Comparison of ENCODE assay signal across 9 mouse cellular contexts in genomic region chr15:77196827-77197226, GRCm38 (mm10).
DNase-seq lines count a peak whose midpoint lies in the region; ATAC-seq and TF ChIP-seq lines count a peak whose summit lies in the region.
"Had no signal": no experiment of that assay in that cellular context is flagged by ENCODE, and none has a peak within 500 bp of the region (broad histone marks: within the 10 kb centered on the region; RNA-seq: fewer than 3 reads in every experiment).

No protein-coding gene starts in this region.

- H3K27me3 ChIP-seq in hindbrain, postnatal 0 days (ENCODE audit: insufficient read depth, low read length) = no peaks in the 10 kb centered on the region
- H3K27me3 ChIP-seq in hindbrain, embryonic 12.5 days = no peaks in the 10 kb centered on the region
- no peaks in the 10 kb centered on the region for H3K27me3 ChIP-seq in forebrain, embryonic 11.5 days (ENCODE audit: control insufficient read depth, insufficient read depth, low read length)
- H3K27me3 ChIP-seq: limb, embryonic 15.5 days had no signal

- H3K9ac ChIP-seq in hindbrain, postnatal 0 days (replicated peaks; ENCODE audit: low read length) = no peak overlapping the region
- H3K9ac ChIP-seq in hindbrain, embryonic 12.5 days = no peak overlapping the region
- no peak overlapping the region for H3K9ac ChIP-seq in forebrain, embryonic 11.5 days (ENCODE audit: low read length)
- H3K9ac ChIP-seq: limb, embryonic 15.5 days had no signal

- H3K4me2 ChIP-seq in hindbrain, postnatal 0 days (ENCODE audit: low read depth, low read length) = no peak overlapping the region
- H3K4me2 ChIP-seq in hindbrain, embryonic 12.5 days (replicated peaks) = no peak overlapping the region
- no peak overlapping the region for H3K4me2 ChIP-seq in forebrain, embryonic 11.5 days (ENCODE audit: low read depth, low read length, severe bottlenecking)
- H3K4me2 ChIP-seq: limb, embryonic 15.5 days had no signal

- no peaks in the 10 kb centered on the region for H3K36me3 ChIP-seq in hindbrain, postnatal 0 days (ENCODE audit: insufficient read depth, low read length)
- no peaks in the 10 kb centered on the region for H3K36me3 ChIP-seq in hindbrain, embryonic 12.5 days
- H3K36me3 ChIP-seq in forebrain, embryonic 11.5 days (ENCODE audit: control insufficient read depth, insufficient read depth, low read length) = no peaks in the 10 kb centered on the region

- no peaks in the 10 kb centered on the region for H3K9me3 ChIP-seq in hindbrain, postnatal 0 days (ENCODE audit: low read length)
- H3K9me3 ChIP-seq in hindbrain, embryonic 12.5 days (replicated peaks) = no peaks in the 10 kb centered on the region
- H3K9me3 ChIP-seq in forebrain, embryonic 11.5 days (ENCODE audit: control insufficient read depth, low read length) = no peaks in the 10 kb centered on the region
- H3K9me3 ChIP-seq: limb, embryonic 15.5 days had no signal

- no peaks in the 10 kb centered on the region for H3K4me1 ChIP-seq in hindbrain, postnatal 0 days (ENCODE audit: insufficient read depth, low read length)
- H3K4me1 ChIP-seq in hindbrain, embryonic 12.5 days = peaks cover 6% of the 10 kb centered on the region; the same call in 1 of the 2 replicates
- H3K4me1 ChIP-seq in lung, adult 2 months (ENCODE audit: control insufficient read depth, insufficient read depth, low read length) = peaks cover 12% of the 10 kb centered on the region
- no peaks in the 10 kb centered on the region for H3K4me1 ChIP-seq in forebrain, embryonic 11.5 days (replicated peaks; ENCODE audit: control insufficient read depth, insufficient read depth, low read length)

- no peak for TF ChIP-seq POLR2A in lung, adult 2 months (IDR thresholded peaks at IDR 0.05; ENCODE audit: borderline replicate concordance, extremely low read depth, low read depth, low read length)

- DNase-seq in hindbrain, postnatal 0 days (ENCODE audit: low spot score) = peak; percentile 67
- DNase-seq in adrenal gland, postnatal 36 days = peak; percentile 55 to 67
- DNase-seq in heart, postnatal 10 days = peak; percentile 75 to 76
- peak; percentile 58 for DNase-seq in lung, adult 2 months
- no peak for DNase-seq in layer of hippocampus, adult 2 months (ENCODE audit: low spot score in 2 of 2)
- DNase-seq in thymus, adult 18-20 months = no peak
- no peak for DNase-seq in forebrain, embryonic 11.5 days (ENCODE audit: low spot score)

- no peak for TF ChIP-seq CTCF in hindbrain, postnatal 0 days (IDR thresholded peaks at IDR 0.05; ENCODE audit: low read depth)
- no peak for TF ChIP-seq CTCF in lung, adult 2 months (IDR thresholded peaks at IDR 0.05; ENCODE audit: insufficient read depth, low read length)
- no peak for TF ChIP-seq CTCF in layer of hippocampus, adult 2 months (conservative IDR thresholded peaks at IDR 0.05)

- 65% methylated on average over 5 of the region's 5 CpGs for whole genome bisulfite sequencing in hindbrain, postnatal 0 days
- WGBS in hindbrain, embryonic 12.5 days = 85% methylated on average over 5 of the region's 5 CpGs
- 48% methylated on average over 5 of the region's 5 CpGs for WGBS in lung, adult 2 months
- WGBS in forebrain, embryonic 11.5 days = 87% methylated on average over 5 of the region's 5 CpGs

- intact Hi-C loops in heart, postnatal 10 days (cut with DNase I) = no loop called here

- H3K4me3 ChIP-seq in hindbrain, postnatal 0 days (ENCODE audit: low read length) = no peak overlapping the region
- H3K4me3 ChIP-seq in hindbrain, embryonic 12.5 days = no peak overlapping the region
- H3K4me3 ChIP-seq in lung, adult 2 months (replicated peaks; ENCODE audit: extremely low read depth, low read depth, low read length) = no peak overlapping the region
- no peak overlapping the region for H3K4me3 ChIP-seq in layer of hippocampus, adult 2 months
- no peak overlapping the region for H3K4me3 ChIP-seq in forebrain, embryonic 11.5 days (ENCODE audit: low read depth, low read length)
- H3K4me3 ChIP-seq: limb, embryonic 15.5 days had no signal

- ATAC-seq in hindbrain, postnatal 0 days = no peak
- ATAC-seq in hindbrain, embryonic 12.5 days (ENCODE audit: low FRiP score) = no peak
- ATAC-seq in forebrain, embryonic 11.5 days (replicated peaks; ENCODE audit: low FRiP score) = no peak

- no peak overlapping the region for H3K27ac ChIP-seq in hindbrain, postnatal 0 days
- H3K27ac ChIP-seq in hindbrain, embryonic 12.5 days = no peak overlapping the region
- H3K27ac ChIP-seq in layer of hippocampus, adult 2 months = no peak overlapping the region
- H3K27ac ChIP-seq in forebrain, embryonic 11.5 days (ENCODE audit: low read depth, low read length) = no peak overlapping the region
- H3K27ac ChIP-seq: limb, embryonic 15.5 days had no signal

Comparison
In these comparisons a context has a peak if more than half of its experiments do, and no peak if none do; other contexts are left out.
1. DNase-seq: peak in hindbrain, postnatal 0 days (single experiment), adrenal gland, postnatal 36 days (2 of 2), heart, postnatal 10 days (2 of 2) and lung, adult 2 months (single experiment); none in layer of hippocampus, adult 2 months (0 of 2), thymus, adult 18-20 months (0 of 2) and forebrain, embryonic 11.5 days (single experiment).